ENCODE assay signal across 8 mouse cellular contexts in genomic region chr6:116460544-116461283, GRCm38 (mm10). TPM values are rescaled to one million over a fixed set of nuclear protein-coding genes. Genes with fewer than 3 reads are reported as not detected.
DNase-seq lines count a peak whose midpoint lies in the region; ATAC-seq and TF ChIP-seq lines count a peak whose summit lies in the region.

Gene Alox5, minus strand, starts transcription at chr6:116461178.

- no peak for ATAC-seq in embryonic facial prominence, embryonic 12.5 days (ENCODE audit: insufficient number of reproducible peaks, insufficient read depth, low FRiP score, low TSS enrichment)
- ATAC-seq in kidney, postnatal 0 days (replicated peaks; ENCODE audit: low FRiP score, low read depth), result 0 out of 2 replicates have a peak, but pooled peaks have one; percentile 54
- ATAC-seq in megakaryocyte, adult 5-6 weeks (ENCODE audit: poor library complexity, severe bottlenecking), result peak; percentile 68

- peak within 1 kb of the TSS; percentile 27; the same call in 1 of the 2 replicates for H3K9ac ChIP-seq in embryonic facial prominence, embryonic 12.5 days
- H3K9ac ChIP-seq in kidney, postnatal 0 days (ENCODE audit: low read depth, low read length), result no peak within 1 kb of the TSS

- no peak within 1 kb of the TSS for H3K27ac ChIP-seq in embryonic facial prominence, embryonic 12.5 days
- H3K27ac ChIP-seq in heart, embryonic 10.5 days, result peak within 1 kb of the TSS; percentile 42; the same call in 1 of the 2 replicates
- no peak within 1 kb of the TSS for H3K27ac ChIP-seq in kidney, postnatal 0 days

- peak; percentile 23 to 44 for DNase-seq in lung, adult 18-20 months
- DNase-seq in lung, postnatal 25 days (ENCODE audit: low spot score), result no peak
- DNase-seq in heart, embryonic 10.5 days (ENCODE audit: low spot score), result peak; percentile 77
- DNase-seq in kidney, postnatal 0 days (ENCODE audit: low spot score), result peak; percentile 24
- DNase-seq in testis, postnatal 10 days (ENCODE audit: low spot score), result peak; percentile 43
- no peak for DNase-seq in layer of hippocampus, postnatal 25 days (ENCODE audit: extremely low spot score in 1 of 2, low spot score in 1 of 2)

- H3K27me3 ChIP-seq in embryonic facial prominence, embryonic 12.5 days, result peaks cover 41% of the 10 kb centered on the region
- peaks cover 39% of the 10 kb centered on the region for H3K27me3 ChIP-seq in heart, embryonic 10.5 days (ENCODE audit: insufficient read depth, poor library complexity, severe bottlenecking)
- peaks cover 11% of the 10 kb centered on the region; the same call in 1 of the 2 replicates for H3K27me3 ChIP-seq in kidney, postnatal 0 days (ENCODE audit: insufficient read depth, low read length)

- 3% methylated on average over 43 of the region's 43 CpGs for WGBS in embryonic facial prominence, embryonic 12.5 days
- WGBS in heart, embryonic 10.5 days, result 2% methylated on average over 43 of the region's 43 CpGs
- 2% methylated on average over 43 of the region's 43 CpGs for WGBS in kidney, postnatal 0 days

- peak within 1 kb of the TSS; percentile 60 for H3K4me2 ChIP-seq in embryonic facial prominence, embryonic 12.5 days (replicated peaks)
- peak within 1 kb of the TSS; percentile 56 for H3K4me2 ChIP-seq in kidney, postnatal 0 days (ENCODE audit: low read length)

- no peaks in the 10 kb centered on the region for H3K36me3 ChIP-seq in embryonic facial prominence, embryonic 12.5 days
- H3K36me3 ChIP-seq in heart, embryonic 10.5 days, result no peaks in the 10 kb centered on the region
- H3K36me3 ChIP-seq in kidney, postnatal 0 days (ENCODE audit: insufficient read depth, low read length), result no peaks in the 10 kb centered on the region

- H3K4me3 ChIP-seq in embryonic facial prominence, embryonic 12.5 days, result peak within 1 kb of the TSS; percentile 33
- H3K4me3 ChIP-seq in heart, embryonic 10.5 days, result peak within 1 kb of the TSS; percentile 61
- H3K4me3 ChIP-seq in kidney, postnatal 0 days (replicated peaks; ENCODE audit: low read depth, low read length), result peak within 1 kb of the TSS; percentile 26

- H3K4me1 ChIP-seq in embryonic facial prominence, embryonic 12.5 days, result peaks cover 7% of the 10 kb centered on the region
- H3K4me1 ChIP-seq in heart, embryonic 10.5 days, result peaks cover 11% of the 10 kb centered on the region
- peaks cover 5% of the 10 kb centered on the region; the same call in 1 of the 2 replicates for H3K4me1 ChIP-seq in kidney, postnatal 0 days (replicated peaks; ENCODE audit: insufficient read depth, low read length)

- TF ChIP-seq CTCF in kidney, postnatal 0 days (IDR thresholded peaks at IDR 0.05; ENCODE audit: low read depth), result no peak

- H3K9me3 ChIP-seq in embryonic facial prominence, embryonic 12.5 days, result no peaks in the 10 kb centered on the region
- H3K9me3 ChIP-seq in heart, embryonic 10.5 days, result no peaks in the 10 kb centered on the region
- no peaks in the 10 kb centered on the region for H3K9me3 ChIP-seq in kidney, postnatal 0 days (replicated peaks; ENCODE audit: low read length)

RNA-seq across cellular contexts. Expression of gene Alox5, which starts in this region (rescaled TPM):
- polyA plus RNA-seq in embryonic facial prominence, embryonic 12.5 days (2016; fragmentation: Nextera tagmentation; extraction: Ambion mirVana), result 0.92 and 0.95 TPM in 2 replicates
- 5.5 and 7.1 TPM in 2 replicates for polyA plus RNA-seq in heart, embryonic 10.5 days (2016; fragmentation: Nextera tagmentation; extraction: Ambion mirVana)
- 0.46 and 0.56 TPM in 2 replicates for polyA plus RNA-seq in kidney, postnatal 0 days (2015; fragmentation: Nextera tagmentation; extraction: Ambion mirVana)
- 53.8 and 58.6 TPM in 2 replicates for total RNA-seq in megakaryocyte, adult 5-6 weeks (2015)
- total RNA-seq in megakaryocyte, adult 5-6 weeks (2017), result 55.0 and 61.5 TPM in 2 replicates
- 1 to 10 TPM; 2.5 to 4.0 TPM for total RNA-seq in layer of hippocampus, postnatal 25 days (2021)

Comparison
In these comparisons a context has a peak if more than half of its experiments do, and no peak if none do; other contexts are left out.
1. RNA of gene Alox5 (total RNA-seq): 53.8 to 61.5 TPM in megakaryocyte, adult 5-6 weeks; 2.5 to 4.0 TPM in layer of hippocampus, postnatal 25 days; every median in the first group is over 10 times any median in the second.
2. DNase-seq: peak in lung, adult 18-20 months (2 of 2), heart, embryonic 10.5 days (single experiment) and testis, postnatal 10 days (single experiment); none in lung, postnatal 25 days (single experiment) and layer of hippocampus, postnatal 25 days (0 of 2).
3. Peak in DNase-seq, ATAC-seq, H3K4me3 ChIP-seq and H3K4me2 ChIP-seq in kidney, postnatal 0 days; RNA of the gene not detected or under 1 TPM.
4. Peak in every context shown above with its lines, with median percentiles within 50 percentile points of each other: H3K4me3 ChIP-seq.